Mouse (Mus musculus) C2C12 (cell line): ENCODE measurements around the gene Neurl1b.

Source experiments
- CEBPB ChIP-seq: IDR thresholded peaks from one replicate; pipeline ENCODE4 v1.6.1; 2011; ENCODE audit warnings: low read depth, mild to moderate bottlenecking, control low read depth, moderate library complexity
- MYOG ChIP-seq: IDR thresholded peaks from one replicate; pipeline ENCODE4 v1.6.1; 2011; ENCODE audit not compliant: control insufficient read depth, insufficient read length; ENCODE audit errors: extremely low read depth

GRCm38 (mm10) chr17:26490072-26490471, 75.4 kb downstream of the Neurl1b start:
- TF ChIP-seq CEBPB (no peak), MYOG (no peak)
